Mouse (Mus musculus): Measurements from ENCODE around the gene Kank2. TPM values are rescaled to one million over a fixed set of nuclear protein-coding genes. Genes with fewer than 3 reads are reported as not detected.
A peak's percentile ranks its signal among the peaks of the same experiment; 100 is the strongest.

Gene Kank2
- polyA plus RNA-seq, 1 experiment = 23.0 TPM

GRCm38 (mm10) chr9:21842391-21842790 lies 43.8 kb upstream of the Kank2 start:
- H3K36me3 ChIP-seq (ENCODE audit: control insufficient read depth, insufficient read depth, low read length) = peaks cover 12% of the 10 kb centered on the region
- H3K4me1 ChIP-seq (ENCODE audit: control insufficient read depth, insufficient read depth, insufficient read length, low read length) = 0 out of 2 replicates have a peak, but pooled peaks cover 6% of the 10 kb centered on the region
- no peak overlapping the region for H3K27ac ChIP-seq (ENCODE audit: insufficient read depth, low read depth, low read length)
- TF ChIP-seq CTCF (IDR thresholded peaks at IDR 0.05; ENCODE audit: extremely low read depth, insufficient read length, insufficient replicate concordance, low read depth, low read length) (no peak), POLR2A (IDR thresholded peaks at IDR 0.05; ENCODE audit: low read depth, low read length) (no peak)
- no peak overlapping the region for H3K4me3 ChIP-seq (ENCODE audit: low read depth, low read length)
- 43% methylated on average over 5 of the region's 5 CpGs for WGBS
- H3K27me3 ChIP-seq (ENCODE audit: control insufficient read depth, insufficient read depth, low read length) = no peaks in the 10 kb centered on the region

GRCm38 (mm10) chr9:21841340-21841739 lies 42.8 kb upstream of the Kank2 start:
- Histone ChIP-seq H3K27ac (ENCODE audit: insufficient read depth, low read depth, low read length) (no peak overlapping the region), H3K4me1 (ENCODE audit: control insufficient read depth, insufficient read depth, insufficient read length, low read length) (peaks cover 5% of the 10 kb centered on the region; the same call in 1 of the 2 replicates), H3K36me3 (ENCODE audit: control insufficient read depth, insufficient read depth, low read length) (peaks cover 18% of the 10 kb centered on the region), H3K4me3 (ENCODE audit: low read depth, low read length) (no peak overlapping the region), H3K27me3 (ENCODE audit: control insufficient read depth, insufficient read depth, low read length) (no peaks in the 10 kb centered on the region)
- WGBS = 93% methylated on average over 6 of the region's 6 CpGs
- TF ChIP-seq CTCF (IDR thresholded peaks at IDR 0.05; ENCODE audit: extremely low read depth, insufficient read length, insufficient replicate concordance, low read depth, low read length) = no peak
- no peak for TF ChIP-seq POLR2A (IDR thresholded peaks at IDR 0.05; ENCODE audit: low read depth, low read length)

GRCm38 (mm10) chr9:21840115-21840787 lies 41.7 kb upstream of the Kank2 start:
- Histone ChIP-seq H3K4me1 (ENCODE audit: control insufficient read depth, insufficient read depth, insufficient read length, low read length) (peaks cover 7% of the 10 kb centered on the region; the same call in 1 of the 2 replicates), H3K4me3 (ENCODE audit: low read depth, low read length) (no peak overlapping the region), H3K27ac (ENCODE audit: insufficient read depth, low read depth, low read length) (no peak overlapping the region), H3K27me3 (ENCODE audit: control insufficient read depth, insufficient read depth, low read length) (no peaks in the 10 kb centered on the region), H3K36me3 (ENCODE audit: control insufficient read depth, insufficient read depth, low read length) (peaks cover 18% of the 10 kb centered on the region)
- TF ChIP-seq CTCF (IDR thresholded peaks at IDR 0.05; ENCODE audit: extremely low read depth, insufficient read length, insufficient replicate concordance, low read depth, low read length) (peak; percentile 79; the same call in 1 of the 2 replicates), POLR2A (IDR thresholded peaks at IDR 0.05; ENCODE audit: low read depth, low read length) (no peak)
- 57% methylated on average over 8 of the region's 8 CpGs for WGBS

GRCm38 (mm10) chr9:21837690-21838089 lies 39.1 kb upstream of the Kank2 start:
- Histone ChIP-seq H3K27ac (ENCODE audit: insufficient read depth, low read depth, low read length) (no peak overlapping the region), H3K27me3 (ENCODE audit: control insufficient read depth, insufficient read depth, low read length) (no peaks in the 10 kb centered on the region), H3K4me1 (ENCODE audit: control insufficient read depth, insufficient read depth, insufficient read length, low read length) (peaks cover 9% of the 10 kb centered on the region), H3K36me3 (ENCODE audit: control insufficient read depth, insufficient read depth, low read length) (peaks cover 14% of the 10 kb centered on the region; the same call in 1 of the 2 replicates), H3K4me3 (ENCODE audit: low read depth, low read length) (no peak overlapping the region)
- WGBS = 94% methylated on average over 2 of the region's 2 CpGs
- TF ChIP-seq POLR2A (IDR thresholded peaks at IDR 0.05; ENCODE audit: low read depth, low read length) (no peak), CTCF (IDR thresholded peaks at IDR 0.05; ENCODE audit: extremely low read depth, insufficient read length, insufficient replicate concordance, low read depth, low read length) (no peak)

GRCm38 (mm10) chr9:21835258-21835912 lies 36.8 kb upstream of the Kank2 start, which contains the start of gene Angptl8:
Gene Angptl8 (plus strand): TSS chr9:21835510.
- H3K27ac ChIP-seq (ENCODE audit: insufficient read depth, low read depth, low read length) = peak within 1 kb of the TSS; percentile 61
- peaks cover 19% of the 10 kb centered on the region; the same call in 1 of the 2 replicates for H3K36me3 ChIP-seq (ENCODE audit: control insufficient read depth, insufficient read depth, low read length)
- TF ChIP-seq CTCF (IDR thresholded peaks at IDR 0.05; ENCODE audit: extremely low read depth, insufficient read length, insufficient replicate concordance, low read depth, low read length) (no peak), POLR2A (IDR thresholded peaks at IDR 0.05; ENCODE audit: low read depth, low read length) (peak; percentile 40; the same call in 1 of the 2 replicates)
- peak within 1 kb of the TSS; percentile 61 for H3K4me3 ChIP-seq (ENCODE audit: low read depth, low read length)
- peaks cover 6% of the 10 kb centered on the region for H3K4me1 ChIP-seq (ENCODE audit: control insufficient read depth, insufficient read depth, insufficient read length, low read length)
- 27% methylated on average over 15 of the region's 15 CpGs for whole genome bisulfite sequencing
- no peaks in the 10 kb centered on the region for H3K27me3 ChIP-seq (ENCODE audit: control insufficient read depth, insufficient read depth, low read length)

GRCm38 (mm10) chr9:21831558-21832240 lies 33.2 kb upstream of the Kank2 start:
- H3K36me3 ChIP-seq (ENCODE audit: control insufficient read depth, insufficient read depth, low read length) = peaks cover 12% of the 10 kb centered on the region; the same call in 1 of the 2 replicates
- H3K27ac ChIP-seq (ENCODE audit: insufficient read depth, low read depth, low read length) = no peak overlapping the region
- TF ChIP-seq POLR2A (IDR thresholded peaks at IDR 0.05; ENCODE audit: low read depth, low read length) (no peak), CTCF (IDR thresholded peaks at IDR 0.05; ENCODE audit: extremely low read depth, insufficient read length, insufficient replicate concordance, low read depth, low read length) (no peak)
- peaks cover 6% of the 10 kb centered on the region; the same call in 1 of the 2 replicates for H3K4me1 ChIP-seq (ENCODE audit: control insufficient read depth, insufficient read depth, insufficient read length, low read length)
- H3K4me3 ChIP-seq (ENCODE audit: low read depth, low read length) = no peak overlapping the region
- no peaks in the 10 kb centered on the region for H3K27me3 ChIP-seq (ENCODE audit: control insufficient read depth, insufficient read depth, low read length)
- WGBS = 81% methylated on average over 20 of the region's 20 CpGs
